Mouse (Mus musculus) T-helper 17 cell (primary cell): ENCODE measurements around the gene Card9.
"Not testable (repeated sequence)": the region's sequence is repeated elsewhere in the genome, so short reads cannot be mapped to it uniquely, and the experiment has no call there.

ENCODE experiments used
- in situ Hi-C, 2 experiments: fragments of 300-600 bp; cut with MboI, MseI; formaldehyde crosslinking; loops; 1 replicate in 1 of 2; 2 replicates in 1 of 2; pipeline ENCODE4 v1.15.1; 2025; ENCODE audit warnings: high pct_unique_total_duplicates in 2 of 2

Gene Card9

GRCm38 (mm10) chr2:26360772-26361171 lies at the start of gene Card9:
Gene Card9 (minus strand): TSS chr2:26360918.
- in situ Hi-C loops, result no loop called here

DNA sequence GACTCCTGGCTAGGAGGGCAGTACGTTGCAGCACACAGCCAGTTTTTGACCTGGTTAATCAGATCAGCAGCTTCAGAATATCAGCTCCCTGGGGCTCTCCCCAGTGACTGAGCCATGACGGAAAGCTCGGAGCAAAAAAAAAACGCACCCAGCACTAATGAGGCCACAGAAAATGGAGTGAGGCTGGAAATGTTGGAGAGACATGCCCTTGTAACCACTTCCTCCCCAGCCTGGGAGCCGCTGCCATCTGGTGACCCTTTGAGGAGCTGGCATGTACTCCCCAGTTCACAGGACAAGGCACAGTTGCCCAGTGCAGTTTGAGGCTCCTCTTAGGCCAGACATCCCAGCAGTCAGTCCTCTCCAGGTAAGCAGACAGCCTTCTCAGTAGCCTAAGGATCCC lies 49.4 kb upstream of the Card9 start:
- in situ Hi-C loops, result no loop called here

GRCm38 (mm10) chr2:26409362-26409761 lies 48.6 kb upstream of the Card9 start:
- in situ Hi-C loops, result no loop called here

DNA sequence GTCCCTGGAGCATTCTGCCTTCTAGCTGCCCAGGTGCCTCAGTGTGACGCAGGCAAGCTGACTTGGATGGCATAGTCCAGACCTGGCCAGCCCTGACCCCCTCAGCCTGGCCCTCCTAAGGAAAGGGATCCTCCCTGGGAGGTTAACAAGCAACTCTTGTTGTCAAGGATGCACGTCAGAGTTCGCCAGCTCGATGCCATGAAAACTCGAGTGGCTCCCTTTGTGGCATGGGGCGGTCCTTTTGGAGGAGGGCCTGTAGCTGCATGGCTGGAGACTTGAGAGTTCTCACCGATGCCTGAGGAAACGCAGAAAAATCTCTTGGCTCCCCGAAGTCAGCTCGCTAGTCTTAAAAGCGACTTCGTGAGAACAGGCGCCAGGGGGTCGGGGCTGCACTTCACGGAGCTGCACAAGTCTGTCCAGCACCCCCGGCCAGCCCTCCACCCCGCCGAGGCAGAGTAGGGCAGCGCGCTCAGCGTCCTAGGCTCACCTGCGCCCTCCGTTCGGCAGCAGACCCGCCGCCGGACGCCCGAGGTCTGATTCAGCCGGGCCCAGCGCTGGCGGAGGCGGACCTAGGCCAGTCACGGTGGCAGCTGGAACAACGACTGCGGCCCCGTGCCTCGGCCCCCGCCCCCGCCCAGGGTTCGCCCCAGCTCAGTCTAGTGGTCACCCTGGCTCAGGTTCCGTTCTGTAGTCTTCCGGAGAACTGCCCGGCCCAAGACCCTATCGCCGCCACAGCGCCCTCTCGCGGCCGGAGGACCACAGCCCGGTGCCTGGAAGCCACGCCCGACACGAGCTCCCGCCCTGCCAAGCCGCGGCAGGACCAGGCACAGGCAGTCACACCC lies 48.0 kb upstream of the Card9 start, which contains the start of gene Inpp5e:
Gene Inpp5e, minus strand, starts transcription at position 689 of the 842 bp plus-strand sequence.
- in situ Hi-C loops, result no loop called here

GRCm38 (mm10) chr2:26403306-26403705 lies 42.6 kb upstream of the Card9 start:
- in situ Hi-C loops, result no loop called here

- in situ Hi-C loops, result no loop called here
These were observed 41.5 kb upstream of the Card9 start for GRCm38 (mm10) chr2:26402265-26402664.

GRCm38 (mm10) chr2:26401023-26401422 lies 40.3 kb upstream of the Card9 start:
- in situ Hi-C loops, result no loop called here

DNA sequence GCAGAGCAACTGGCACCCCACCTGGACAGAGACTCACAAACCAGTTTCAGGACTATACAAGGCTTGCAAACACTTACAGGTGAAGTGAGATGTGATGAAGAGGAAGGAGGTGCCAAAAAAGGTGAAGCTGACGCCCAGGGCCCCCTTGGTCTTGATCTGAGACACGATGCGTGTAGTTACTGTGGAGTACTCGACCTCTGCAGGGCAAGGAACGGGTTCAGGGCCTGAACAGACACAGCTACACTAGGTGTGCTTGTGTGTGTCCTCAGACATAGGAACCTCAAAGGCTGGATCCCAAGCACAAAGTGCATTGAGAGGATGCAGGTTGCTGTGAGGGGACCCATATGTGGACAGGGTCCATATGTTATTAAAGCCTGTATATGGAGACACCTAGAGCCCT lies 39.6 kb upstream of the Card9 start:
- in situ Hi-C loops, result no loop called here

GRCm38 (mm10) chr2:26399647-26400046 lies 38.9 kb upstream of the Card9 start:
- in situ Hi-C loops, result no loop called here

DNA sequence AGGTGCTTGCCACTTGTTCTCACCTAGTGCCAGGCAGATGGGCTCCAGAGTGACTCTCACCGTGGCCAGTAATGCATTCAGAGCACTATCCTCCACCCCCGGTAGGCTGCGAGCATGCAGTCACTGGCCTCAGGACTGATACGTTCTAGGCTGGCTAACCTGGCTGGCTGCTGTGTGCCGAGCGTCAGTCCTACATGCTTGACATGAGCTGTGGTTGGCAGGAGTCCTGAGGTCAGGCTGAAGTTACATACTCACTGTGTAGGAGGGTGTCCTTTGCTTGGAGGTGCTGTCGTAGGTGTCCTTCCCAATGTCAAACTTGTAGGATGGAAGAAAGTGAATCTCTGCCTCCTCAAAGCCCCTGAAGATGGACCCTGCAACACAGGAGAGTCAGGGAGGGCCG lies 38.3 kb upstream of the Card9 start:
- in situ Hi-C loops, result no loop called here

DNA sequence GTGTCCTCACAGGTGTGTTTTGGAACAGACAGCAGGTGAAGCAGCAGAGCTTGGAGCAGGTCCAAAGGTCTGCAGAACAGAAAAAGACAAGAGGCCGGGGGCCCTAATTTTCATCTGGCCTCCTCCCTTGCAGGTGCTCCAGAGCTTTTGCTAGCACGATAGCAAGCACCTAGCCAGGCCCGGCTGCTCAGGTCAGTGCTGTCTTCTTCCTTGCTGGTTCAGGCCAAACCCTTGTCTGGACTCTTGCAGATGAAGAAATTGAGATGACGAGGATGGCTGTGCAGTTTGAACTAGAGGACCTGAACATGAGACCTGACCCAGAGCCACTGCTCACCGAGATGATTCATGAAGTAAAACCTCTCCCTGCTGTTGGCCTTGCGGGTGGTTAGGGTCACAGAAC lies 30.9 kb upstream of the Card9 start:
- in situ Hi-C loops, result no loop called here

DNA sequence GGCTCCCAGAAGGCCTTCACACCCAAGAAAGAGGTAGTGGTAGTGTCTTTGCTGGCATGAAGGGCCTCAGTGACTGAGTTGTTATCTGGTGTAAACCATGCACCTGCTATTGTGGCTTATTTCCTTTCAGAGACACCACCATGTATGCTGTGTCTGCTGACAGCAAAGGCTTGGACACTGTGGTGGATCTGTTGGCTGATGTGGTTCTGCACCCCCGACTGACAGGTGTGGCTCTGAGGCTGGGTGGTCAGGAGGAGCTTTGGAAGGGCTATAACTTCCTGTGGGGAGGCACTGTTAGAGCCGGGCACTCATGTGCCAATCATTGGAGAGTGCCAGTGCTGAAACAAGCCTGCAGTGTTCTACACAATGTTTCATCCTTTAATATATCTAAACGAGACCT lies 30.2 kb upstream of the Card9 start:
- in situ Hi-C loops, result no loop called here

DNA sequence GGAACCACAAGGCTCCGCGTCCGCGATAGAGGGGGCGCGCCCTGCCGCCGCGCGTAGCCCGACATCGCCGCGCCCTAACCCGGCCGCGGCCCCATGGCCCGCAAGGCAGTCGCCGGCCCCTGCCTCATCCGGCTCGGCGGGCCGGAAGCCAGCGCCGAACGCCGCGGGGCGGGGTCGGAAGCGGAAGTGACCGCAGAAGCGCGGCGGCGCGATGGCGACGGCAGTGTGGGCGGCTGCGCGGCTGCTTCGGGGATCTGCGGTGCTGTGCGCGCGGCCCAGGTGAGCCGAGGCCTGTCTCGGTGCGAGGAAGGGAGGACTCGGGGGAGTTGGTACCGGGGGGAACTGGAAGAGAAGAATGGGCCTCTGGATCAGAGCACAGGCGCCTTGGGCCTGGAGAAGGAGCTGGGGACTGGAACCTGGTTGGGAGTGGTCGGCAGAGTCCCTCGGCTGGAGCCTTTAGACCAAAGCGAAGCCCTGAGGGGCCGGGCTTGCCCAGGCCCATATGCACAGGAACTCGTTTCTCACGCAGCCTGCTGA lies 28.5 kb upstream of the Card9 start, which contains the start of the genes Entr1 and Pmpca:
Gene Entr1, minus strand, starts transcription at position 163 of the 537 bp plus-strand sequence.
Gene Pmpca, plus strand, starts transcription at position 186 of the 537 bp plus-strand sequence.
- in situ Hi-C loops, result no loop called here

DNA sequence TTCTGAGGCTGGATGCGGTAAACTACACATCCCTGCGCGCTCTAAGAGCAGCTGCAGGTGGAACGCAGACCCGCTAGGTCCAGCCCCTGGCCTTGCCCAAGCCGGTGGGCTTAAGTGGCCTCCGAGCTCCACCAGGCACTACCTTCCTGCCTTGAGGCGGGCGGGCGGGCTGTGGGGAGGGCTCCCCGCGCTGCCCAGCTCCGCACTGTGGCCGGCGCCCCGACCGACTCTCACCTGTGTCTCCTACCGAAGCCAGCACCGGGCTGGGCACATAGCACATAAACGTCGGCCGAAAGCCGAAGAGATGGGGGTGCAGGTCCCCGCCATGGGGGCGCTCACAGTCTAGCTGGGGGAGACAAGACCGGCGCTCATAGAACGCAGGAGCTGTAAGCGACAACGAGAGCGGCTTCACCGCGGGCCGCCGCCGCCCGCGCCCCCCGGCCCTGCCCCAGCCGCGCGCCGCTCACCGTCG lies 28.0 kb upstream of the Card9 start:
- in situ Hi-C loops, result no loop called here

- in situ Hi-C loops, result no loop called here
These were observed 27.0 kb upstream of the Card9 start for GRCm38 (mm10) chr2:26387713-26388112.

GRCm38 (mm10) chr2:26380871-26381270 lies 20.2 kb upstream of the Card9 start:
- in situ Hi-C loops, result not testable (repeated sequence)

- in situ Hi-C loops, result no loop called here
These were observed 19.5 kb upstream of the Card9 start, which contains the start of gene Snapc4 for GRCm38 (mm10) chr2:26380131-26380771. Gene Snapc4 (minus strand): TSS chr2:26380653.

- in situ Hi-C loops, result no loop called here
These were observed 11.7 kb upstream of the Card9 start for GRCm38 (mm10) chr2:26372396-26372795.

- in situ Hi-C loops, result no loop called here
These were observed 7.9 kb upstream of the Card9 start for GRCm38 (mm10) chr2:26368572-26368971.

DNA sequence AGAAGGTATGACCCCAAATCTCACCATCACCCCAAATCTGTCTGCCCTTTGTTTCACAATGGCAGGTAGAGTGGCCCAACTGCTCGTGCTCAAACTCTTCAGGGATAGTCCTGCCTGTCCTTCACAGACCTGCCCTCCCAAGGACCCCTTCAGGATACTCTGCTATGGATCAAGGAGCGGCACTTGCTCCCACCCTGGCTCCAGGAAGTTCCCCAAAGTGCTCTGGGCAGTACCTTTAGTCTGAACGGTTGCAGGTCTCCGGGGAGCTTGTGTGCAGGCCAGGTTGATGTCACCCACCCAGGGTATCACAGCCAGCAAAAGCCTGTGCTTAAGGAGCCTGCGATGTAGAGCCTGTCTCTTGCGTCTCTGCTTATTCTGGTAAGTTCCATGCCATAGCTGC lies 7.2 kb upstream of the Card9 start:
- in situ Hi-C loops, result no loop called here

GRCm38 (mm10) chr2:26364738-26365465 lies 4.2 kb upstream of the Card9 start:
- in situ Hi-C loops, result no loop called here

DNA sequence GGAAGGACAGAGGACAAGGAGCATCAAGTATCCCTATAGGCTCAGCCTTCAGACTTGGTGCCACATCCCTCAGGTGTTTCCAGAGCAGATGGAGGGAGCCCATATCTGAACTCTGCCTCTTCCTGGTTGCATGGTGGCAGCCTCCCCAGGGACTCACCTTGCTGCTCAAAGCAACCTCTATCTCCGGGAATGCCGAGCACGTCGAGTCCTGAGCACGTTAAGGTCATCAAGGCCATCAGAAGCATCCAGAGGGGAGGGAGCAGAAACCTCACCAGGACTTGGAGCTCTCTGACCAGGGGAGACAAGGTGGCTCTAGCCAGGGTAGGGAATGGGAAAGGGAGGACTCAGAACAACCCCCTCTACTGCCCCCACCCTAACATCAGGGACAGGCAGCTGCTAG lies 2.8 kb upstream of the Card9 start:
- in situ Hi-C loops, result no loop called here
